Mouse (Mus musculus) forebrain, embryonic 16.5 days (tissue): ENCODE results near the gene Jak1. TPM values are rescaled to one million over a fixed set of nuclear protein-coding genes. Genes with fewer than 3 reads are reported as not detected.
A peak's percentile ranks its signal among the peaks of the same experiment; 100 is the strongest.

ENCODE experiments used
- ATAC-seq: fragments of 200-750 bp; cut with Nextera tagmentation; 2 replicates; pipeline ENCODE4 v1.8.0; 2017; ENCODE audit warnings: mild to moderate bottlenecking, moderate library complexity
- H3K27ac ChIP-seq: fragments of 300-500 bp; sonication (generic); 2 replicates; pipeline ENCODE4 v1.5.1; 2014; ENCODE audit warnings: low read length, control low read depth
- H3K27me3 ChIP-seq: fragments of 300-500 bp; sonication (generic); replicated peaks from 2 replicates; pipeline ENCODE4 v1.6.1; 2014; ENCODE audit warnings: low read length; ENCODE audit not compliant: control insufficient read depth, insufficient read depth
- H3K36me3 ChIP-seq: fragments of 300-500 bp; sonication (generic); 2 replicates; pipeline ENCODE4 v1.6.1; 2014; ENCODE audit not compliant: control insufficient read depth, insufficient read depth
- H3K4me1 ChIP-seq: fragments of 300-500 bp; sonication (generic); replicated peaks from 2 replicates; pipeline ENCODE4 v1.6.1; 2014; ENCODE audit warnings: low read length; ENCODE audit not compliant: control insufficient read depth, insufficient read depth
- H3K4me2 ChIP-seq: fragments of 300-500 bp; sonication (generic); 2 replicates; pipeline ENCODE4 v1.6.1; 2014; ENCODE audit warnings: mild to moderate bottlenecking, low read length, control low read depth
- H3K4me3 ChIP-seq: fragments of 300-500 bp; sonication (generic); replicated peaks from 2 replicates; pipeline ENCODE4 v1.5.1; 2014; ENCODE audit warnings: mild to moderate bottlenecking, low read length, control low read depth
- H3K9ac ChIP-seq: fragments of 300-500 bp; sonication (generic); replicated peaks from 2 replicates; pipeline ENCODE4 v1.6.1; 2014; ENCODE audit warnings: low read depth, low read length, control low read depth
- H3K9me3 ChIP-seq: fragments of 300-500 bp; sonication (generic); 2 replicates; pipeline ENCODE4 v1.6.1; 2016; ENCODE audit warnings: low read length; ENCODE audit not compliant: control insufficient read depth
- WGBS: fragments of 180-500 bp; shearing (Covaris S2); extraction: QIAGEN DNeasy Blood & Tissue Kit; methylation state at CpG from one replicate; pipeline ENCODE4 v1.1.7; 2014; 5-methylcytosine and 5-hydroxymethylcytosine counted together
- polyA plus RNA-seq: library from polyadenylated mRNA; unstranded; fragments of >200 nt; fragmentation: Nextera tagmentation; extraction: Ambion mirVana; gene quantifications from 2 replicates; pipeline ENCODE4 v1.2.1, GENCODE M21; 2015

Gene Jak1
- polyA plus RNA-seq, 1 experiment from 2014 or later: 61.5 TPM

DNA sequence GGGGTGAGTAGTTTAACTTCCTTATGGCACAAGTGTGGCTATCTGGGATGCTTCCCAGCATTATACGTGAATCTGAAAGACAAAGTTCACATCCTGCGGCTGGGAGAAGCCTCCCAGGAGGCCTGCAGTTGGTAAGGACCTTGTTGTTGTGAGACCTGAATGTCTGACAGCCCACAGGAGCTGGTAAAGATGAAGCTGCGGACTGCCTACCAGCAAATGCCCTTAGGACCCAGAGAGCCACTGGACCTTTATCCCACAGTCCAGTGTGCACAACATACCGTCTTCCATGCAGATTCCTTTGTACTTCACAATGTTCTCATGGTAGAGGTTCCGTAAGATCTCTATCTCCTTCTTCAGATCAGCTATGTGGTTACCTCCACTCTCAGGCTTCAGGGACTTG is 107.6 kb downstream of the Jak1 start:
- H3K27me3 ChIP-seq: no peaks in the 10 kb centered on the region
- no peak for ATAC-seq
- H3K9me3 ChIP-seq: no peaks in the 10 kb centered on the region
- H3K9ac ChIP-seq: no peak overlapping the region
- WGBS: 92% methylated on average over 5 of the region's 5 CpGs
- H3K4me2 ChIP-seq: no peak overlapping the region
- H3K4me3 ChIP-seq: no peak overlapping the region
- no peaks in the 10 kb centered on the region for H3K4me1 ChIP-seq
- H3K36me3 ChIP-seq: peaks cover 12% of the 10 kb centered on the region; the same call in 1 of the 2 replicates
- no peak overlapping the region for H3K27ac ChIP-seq

- no peaks in the 10 kb centered on the region for H3K4me1 ChIP-seq
- no peak overlapping the region for H3K27ac ChIP-seq
- no peaks in the 10 kb centered on the region for H3K9me3 ChIP-seq
- no peak overlapping the region for H3K4me2 ChIP-seq
- no peak overlapping the region for H3K4me3 ChIP-seq
- peaks cover 12% of the 10 kb centered on the region; the same call in 1 of the 2 replicates for H3K36me3 ChIP-seq
- no peaks in the 10 kb centered on the region for H3K27me3 ChIP-seq
- H3K9ac ChIP-seq: no peak overlapping the region
- ATAC-seq: no peak
- WGBS: 80% methylated on average over 4 of the region's 4 CpGs
Measured at GRCm38 (mm10) chr4:101155541-101155940, 109.5 kb downstream of the Jak1 start.

DNA sequence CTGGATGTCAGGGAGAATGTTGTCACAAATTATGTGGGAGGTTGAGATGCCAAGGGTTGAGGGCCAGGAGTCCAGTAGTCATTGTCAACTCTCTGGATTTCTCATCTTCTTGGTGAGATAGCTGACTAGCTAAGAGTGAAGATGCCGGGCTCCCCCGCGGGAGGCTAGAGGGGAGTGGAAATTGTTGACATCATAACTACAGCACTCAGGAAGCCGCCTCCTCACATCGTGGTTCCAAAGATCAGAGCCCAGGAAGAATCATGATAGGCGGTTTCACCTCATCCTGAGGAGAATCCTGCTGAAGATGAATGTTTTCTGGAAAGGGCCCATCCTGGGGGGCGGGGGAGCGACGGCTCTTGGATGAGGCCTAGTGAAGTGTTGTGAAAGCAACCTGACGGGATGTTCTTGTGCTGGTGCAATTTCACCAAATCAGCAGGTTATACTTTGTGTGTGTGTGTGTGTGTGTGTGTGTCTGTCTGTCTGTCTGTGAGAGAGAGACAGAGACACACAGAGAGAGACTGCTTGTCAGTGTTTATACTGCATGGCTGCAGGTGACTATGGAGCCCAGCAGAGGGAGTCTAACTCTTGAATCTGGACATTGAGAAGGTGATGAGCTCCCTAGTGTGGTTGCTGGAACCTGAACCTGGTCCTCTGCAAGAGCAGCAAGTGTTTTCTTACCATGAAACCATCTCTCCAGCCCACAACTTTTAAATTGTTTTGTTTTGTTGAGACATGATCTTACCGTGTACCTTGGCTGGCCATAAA is 118.0 kb downstream of the Jak1 start:
- Histone ChIP-seq H3K4me1 (peaks cover 2% of the 10 kb centered on the region; the same call in 1 of the 2 replicates), H3K9ac (no peak overlapping the region), H3K4me2 (no peak overlapping the region), H3K27me3 (no peaks in the 10 kb centered on the region), H3K36me3 (peaks cover 2% of the 10 kb centered on the region; the same call in 1 of the 2 replicates), H3K9me3 (no peaks in the 10 kb centered on the region), H3K27ac (no peak overlapping the region), H3K4me3 (no peak overlapping the region)
- 92% methylated on average over 11 of the region's 11 CpGs for WGBS
- ATAC-seq: no peak

DNA sequence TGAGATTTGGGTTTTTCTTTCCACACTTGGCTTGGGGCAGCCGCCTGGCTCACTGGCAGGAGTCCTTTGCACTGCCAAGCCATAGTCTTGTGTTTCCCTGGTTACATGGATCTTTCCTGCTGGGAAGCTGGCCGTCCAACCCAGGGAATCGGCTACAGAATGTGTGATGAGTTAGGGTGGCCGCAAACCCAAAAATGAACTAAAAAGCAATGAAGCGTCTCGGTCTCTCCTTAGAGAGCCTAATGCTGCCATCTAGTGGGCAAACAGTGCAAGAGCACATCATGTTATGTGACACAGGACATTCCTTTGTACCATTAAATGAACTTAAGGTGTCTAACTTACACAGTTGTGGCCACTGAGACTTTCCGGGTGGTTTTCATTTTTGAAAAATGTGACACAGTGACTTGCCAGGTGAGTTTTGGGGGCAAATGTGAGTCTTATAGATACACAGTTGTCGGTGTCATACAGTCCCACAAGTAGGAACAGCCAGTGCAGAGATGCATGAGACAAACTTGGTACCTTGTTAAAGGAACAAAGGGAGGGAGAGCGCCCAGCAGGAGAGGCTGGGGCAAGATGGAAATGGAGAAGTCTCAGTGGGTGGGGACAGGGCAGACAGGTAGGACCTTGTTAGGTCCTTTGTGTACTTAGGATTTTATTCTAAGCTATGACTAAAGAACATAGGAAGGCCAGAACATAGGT is 118.9 kb downstream of the Jak1 start:
- ATAC-seq: peak; percentile 85
- peak overlapping the region; percentile 43; the same call in 1 of the 2 replicates for H3K9ac ChIP-seq
- H3K27me3 ChIP-seq: no peaks in the 10 kb centered on the region
- H3K4me3 ChIP-seq: no peak overlapping the region
- H3K4me2 ChIP-seq: peak overlapping the region; percentile 36; the same call in 1 of the 2 replicates
- no peaks in the 10 kb centered on the region for H3K9me3 ChIP-seq
- 23% methylated on average over 9 of the region's 9 CpGs for WGBS
- no peak overlapping the region for H3K27ac ChIP-seq
- peaks cover 2% of the 10 kb centered on the region; the same call in 1 of the 2 replicates for H3K4me1 ChIP-seq
- H3K36me3 ChIP-seq: peaks cover 2% of the 10 kb centered on the region; the same call in 1 of the 2 replicates

- no peak overlapping the region for H3K4me2 ChIP-seq
- H3K27ac ChIP-seq: no peak overlapping the region
- WGBS: 86% methylated on average over 7 of the region's 7 CpGs
- H3K4me3 ChIP-seq: no peak overlapping the region
- H3K9ac ChIP-seq: no peak overlapping the region
- H3K27me3 ChIP-seq: no peaks in the 10 kb centered on the region
- no peak for ATAC-seq
- H3K9me3 ChIP-seq: no peaks in the 10 kb centered on the region
- no peaks in the 10 kb centered on the region for H3K36me3 ChIP-seq
- peaks cover 2% of the 10 kb centered on the region; the same call in 1 of the 2 replicates for H3K4me1 ChIP-seq
Measured at GRCm38 (mm10) chr4:101144790-101145189, 120.3 kb downstream of the Jak1 start.

GRCm38 (mm10) chr4:101144361-101144760 is 120.7 kb downstream of the Jak1 start:
- no peaks in the 10 kb centered on the region for H3K27me3 ChIP-seq
- ATAC-seq: no peak
- no peaks in the 10 kb centered on the region for H3K9me3 ChIP-seq
- H3K36me3 ChIP-seq: no peaks in the 10 kb centered on the region
- no peak overlapping the region for H3K4me2 ChIP-seq
- H3K4me1 ChIP-seq: peaks cover 2% of the 10 kb centered on the region; the same call in 1 of the 2 replicates
- no peak overlapping the region for H3K9ac ChIP-seq
- 84% methylated on average over 4 of the region's 4 CpGs for WGBS
- no peak overlapping the region for H3K27ac ChIP-seq
- H3K4me3 ChIP-seq: no peak overlapping the region

- H3K27me3 ChIP-seq: no peaks in the 10 kb centered on the region
- 76% methylated on average over 4 of the region's 4 CpGs for WGBS
- H3K4me2 ChIP-seq: no peak overlapping the region
- ATAC-seq: no peak
- no peak overlapping the region for H3K4me3 ChIP-seq
- H3K27ac ChIP-seq: no peak overlapping the region
- H3K4me1 ChIP-seq: peaks cover 2% of the 10 kb centered on the region; the same call in 1 of the 2 replicates
- H3K9me3 ChIP-seq: no peaks in the 10 kb centered on the region
- no peaks in the 10 kb centered on the region for H3K36me3 ChIP-seq
- no peak overlapping the region for H3K9ac ChIP-seq
Measured at GRCm38 (mm10) chr4:101143901-101144300, 121.2 kb downstream of the Jak1 start.

- Histone ChIP-seq H3K27me3 (no peaks in the 10 kb centered on the region), H3K4me3 (no peak overlapping the region), H3K36me3 (no peaks in the 10 kb centered on the region), H3K27ac (no peak overlapping the region), H3K9me3 (no peaks in the 10 kb centered on the region), H3K4me1 (peaks cover 2% of the 10 kb centered on the region; the same call in 1 of the 2 replicates), H3K4me2 (no peak overlapping the region), H3K9ac (no peak overlapping the region)
- ATAC-seq: no peak
- WGBS: 91% methylated on average over 5 of the region's 5 CpGs
Measured at GRCm38 (mm10) chr4:101141768-101142167, 123.3 kb downstream of the Jak1 start.

DNA sequence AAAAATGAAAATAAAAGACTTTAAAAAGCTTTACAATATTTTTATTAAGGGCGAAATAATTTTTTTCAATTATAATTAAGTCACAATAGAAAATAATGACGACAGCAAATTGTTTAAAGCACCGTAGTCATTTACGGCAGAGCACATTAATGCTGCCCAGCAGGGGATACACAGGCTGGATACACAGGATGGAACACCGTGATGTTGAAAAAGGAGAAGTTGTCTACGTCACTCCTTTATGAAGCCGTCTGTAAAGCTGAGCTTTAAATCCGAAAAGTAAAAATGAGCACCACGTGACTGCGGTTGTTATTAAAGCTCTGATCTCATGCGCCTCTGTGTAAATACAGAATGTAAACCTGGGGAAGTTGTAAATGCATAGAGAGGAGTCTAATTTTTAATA is 127.1 kb downstream of the Jak1 start:
- WGBS: 76% methylated on average over 11 of the region's 11 CpGs

More for the DNA sequence above, 127.1 kb downstream of the Jak1 start:
- no peak overlapping the region for H3K4me3 ChIP-seq
- no peak for ATAC-seq
- no peak overlapping the region for H3K9ac ChIP-seq
- H3K27ac ChIP-seq: no peak overlapping the region
- no peaks in the 10 kb centered on the region for H3K27me3 ChIP-seq
- H3K4me2 ChIP-seq: no peak overlapping the region
- H3K4me1 ChIP-seq: peaks cover 4% of the 10 kb centered on the region; the same call in 1 of the 2 replicates
- no peaks in the 10 kb centered on the region for H3K9me3 ChIP-seq
- H3K36me3 ChIP-seq: no peaks in the 10 kb centered on the region
